Comparison of ENCODE assay signal across 10 mouse cellular contexts in genomic region chr8:10557961-10558360, GRCm38 (mm10).
"Had no signal": no experiment of that assay in that cellular context is flagged by ENCODE, and none has a peak within 500 bp of the region (broad histone marks: within the 10 kb centered on the region; RNA-seq: fewer than 3 reads in every experiment).

No protein-coding gene starts in this region.

- DNase-seq: cerebellum, adult 8-10 months; cerebellum, adult 9-11 months; forebrain, postnatal 0 days; gastrocnemius, adult 2 months; gastrocnemius, postnatal 10 days; gastrocnemius, postnatal 25 days; gastrocnemius, postnatal 36 days; heart, adult 11 months; heart, adult 18-20 months; heart, adult 2 months had no signal
